Mouse (Mus musculus) MEL (cell line): Measurements from ENCODE around the gene Mettl26. TPM values are rescaled to one million over a fixed set of nuclear protein-coding genes. Genes with fewer than 3 reads are reported as not detected.

Experiments used
- DNase-seq: peaks from one replicate; pipeline ENCODE4 v3.0.0; 2011; ENCODE audit warnings: low read depth, low spot score
- H3K27ac ChIP-seq: 2 replicates; pipeline ENCODE4 v1.5.1; 2012; ENCODE audit warnings: low read depth, mild to moderate bottlenecking, control low read depth, low read length, moderate library complexity; ENCODE audit not compliant: control insufficient read depth
- H3K27me3 ChIP-seq, 2 experiments: fragments of 150-350 bp in 1 of 2; sonication (generic) in 1 of 2; 2 replicates each; pipeline ENCODE4 v1.6.1; 2012; ENCODE audit warnings: low read length in 2 of 2, mild to moderate bottlenecking in 2 of 2, improper control_type of control experiment in 1 of 2, moderate library complexity in 1 of 2; ENCODE audit not compliant: insufficient read depth in 2 of 2, control insufficient read depth in 1 of 2
- H3K36me3 ChIP-seq, 2 experiments: 2 replicates each; pipeline ENCODE4 v1.6.1; 2012 to 2014; ENCODE audit warnings: low read length in 2 of 2, improper control_type of control experiment in 1 of 2, inconsistent platforms in 1 of 2, mild to moderate bottlenecking in 1 of 2; ENCODE audit not compliant: insufficient read depth in 2 of 2, control insufficient read depth in 1 of 2
- H3K4me1 ChIP-seq, 2 experiments: fragments of 150-350 bp in 1 of 2; sonication (generic) in 1 of 2; 2 replicates each; pipeline ENCODE4 v1.6.1; 2012; ENCODE audit warnings: low read length in 2 of 2, improper control_type of control experiment in 1 of 2, mild to moderate bottlenecking in 1 of 2; ENCODE audit not compliant: insufficient read depth in 2 of 2, control insufficient read depth in 1 of 2
- H3K4me3 ChIP-seq, 2 experiments: fragments of 150-350 bp in 1 of 2; sonication (generic) in 1 of 2; 2 replicates each; pipeline ENCODE4 v1.5.1; 2012; ENCODE audit warnings: low read depth in 2 of 2, low read length in 2 of 2, mild to moderate bottlenecking in 2 of 2, moderate library complexity in 2 of 2, control low read depth in 1 of 2, improper control_type of control experiment in 1 of 2; ENCODE audit not compliant: control insufficient read depth in 1 of 2, insufficient read depth in 1 of 2
- H3K79me2 ChIP-seq: 2 replicates; pipeline ENCODE4 v1.6.1; 2012; ENCODE audit warnings: mild to moderate bottlenecking, low read length, moderate library complexity; ENCODE audit not compliant: control insufficient read depth, poor library complexity, insufficient read depth
- H3K9ac ChIP-seq: 2 replicates; pipeline ENCODE4 v1.6.1; 2012; ENCODE audit warnings: low read depth, mild to moderate bottlenecking, control low read depth, low read length, moderate library complexity; ENCODE audit not compliant: control insufficient read depth, poor library complexity, severe bottlenecking
- H3K9me3 ChIP-seq: fragments of 150-350 bp; sonication (generic); replicated peaks from 2 replicates; pipeline ENCODE4 v1.6.1; 2012; ENCODE audit warnings: mild to moderate bottlenecking, low read length, improper control_type of control experiment, moderate library complexity; ENCODE audit not compliant: insufficient read depth
- CTCF ChIP-seq, 3 experiments: IDR thresholded peaks in 2 of 3; conservative IDR thresholded peaks in 1 of 3; 2 replicates each; pipeline ENCODE4 v1.5.1; 2011 to 2012; ENCODE audit warnings: low read length in 3 of 3, low read depth in 2 of 3, mild to moderate bottlenecking in 2 of 3, improper control_type of control experiment in 1 of 3, inconsistent platforms in 1 of 3, mixed read lengths in 1 of 3, moderate library complexity in 1 of 3; ENCODE audit not compliant: control insufficient read depth in 1 of 3, insufficient read depth in 1 of 3, poor library complexity in 1 of 3, severe bottlenecking in 1 of 3
- E2F4 ChIP-seq: IDR thresholded peaks from 2 replicates; pipeline ENCODE4 v1.6.1; 2011; ENCODE audit warnings: low read depth, low read length, improper control_type of control experiment, borderline replicate concordance
- ETS1 ChIP-seq: IDR thresholded peaks from 2 replicates; pipeline ENCODE4 v1.6.1; 2012; ENCODE audit warnings: low read depth, mild to moderate bottlenecking, inconsistent platforms, low read length, improper control_type of control experiment, moderate library complexity
- HCFC1 ChIP-seq: IDR thresholded peaks from 2 replicates; pipeline ENCODE4 v1.6.1; 2012; ENCODE audit warnings: low read depth, mild to moderate bottlenecking, inconsistent platforms, low read length, improper control_type of control experiment, moderate library complexity
- JUND ChIP-seq: IDR thresholded peaks from 2 replicates; pipeline ENCODE4 v1.6.1; 2011; ENCODE audit warnings: low read depth, mild to moderate bottlenecking, improper control_type of control experiment, low read length
- KAT2A ChIP-seq: conservative IDR thresholded peaks from 2 replicates; pipeline ENCODE4 v1.6.1; 2012; ENCODE audit warnings: low read depth, low read length, improper control_type of control experiment, inconsistent platforms
- MXI1 ChIP-seq: IDR thresholded peaks from 2 replicates; pipeline ENCODE4 v1.6.1; 2011; ENCODE audit warnings: mild to moderate bottlenecking, low read depth, low read length, improper control_type of control experiment
- MYB ChIP-seq: IDR thresholded peaks from 2 replicates; pipeline ENCODE4 v1.6.1; 2011; ENCODE audit warnings: mild to moderate bottlenecking, low read depth, low read length, improper control_type of control experiment
- MYC ChIP-seq: IDR thresholded peaks from 2 replicates; pipeline ENCODE4 v1.6.1; 2011; ENCODE audit warnings: low read depth, mild to moderate bottlenecking, low read length, improper control_type of control experiment, moderate library complexity
- NELFE ChIP-seq: IDR thresholded peaks from 2 replicates; pipeline ENCODE4 v1.6.1; 2011; ENCODE audit warnings: low read depth, low read length, improper control_type of control experiment
- NRF1 ChIP-seq: IDR thresholded peaks from 2 replicates; pipeline ENCODE4 v1.6.1; 2014; ENCODE audit warnings: low read depth, mild to moderate bottlenecking, inconsistent platforms, low read length, improper control_type of control experiment, moderate library complexity; ENCODE audit not compliant: poor library complexity, insufficient read depth, severe bottlenecking
- POLR2AphosphoS2 ChIP-seq: IDR thresholded peaks from 2 replicates; pipeline ENCODE4 v1.6.1; 2011; ENCODE audit warnings: low read length, improper control_type of control experiment
- RCOR1 ChIP-seq: IDR thresholded peaks from 2 replicates; pipeline ENCODE4 v1.6.1; 2012; ENCODE audit warnings: low read depth, mild to moderate bottlenecking, inconsistent platforms, low read length, improper control_type of control experiment
- USF2 ChIP-seq, 2 experiments: IDR thresholded peaks; 2 replicates each; pipeline ENCODE4 v1.6.1; 2011 to 2012; ENCODE audit warnings: improper control_type of control experiment in 2 of 2, low read length in 2 of 2, borderline replicate concordance in 1 of 2, inconsistent platforms in 1 of 2, low read depth in 1 of 2, mild to moderate bottlenecking in 1 of 2; ENCODE audit not compliant: insufficient read depth in 1 of 2
- ZNF384 ChIP-seq: IDR thresholded peaks from 2 replicates; pipeline ENCODE4 v1.6.1; 2012; ENCODE audit warnings: low read depth, mild to moderate bottlenecking, inconsistent platforms, low read length, improper control_type of control experiment
- polyA plus RNA-seq, 2 experiments: library from polyadenylated mRNA; stranded (reverse) in 1 of 2; unstranded in 1 of 2; fragments of >175 nt in 1 of 2; fragments of >200 nt in 1 of 2; gene quantifications; 2 replicates each; pipeline versions ENCODE4 v1.2.1 to v1.2.4; 2012; ENCODE audit warnings: low replicate concordance in 2 of 2, low read depth in 1 of 2; ENCODE audit not compliant: insufficient read length in 2 of 2, insufficient read depth in 1 of 2, missing spikeins in 1 of 2
- total RNA-seq: library from RNA; depleted of rRNA; stranded (reverse); fragments of 300-350 nt; gene quantifications from 2 replicates; pipeline ENCODE4 v1.2.3, GENCODE M21; 2012

Gene Mettl26
- total and polyA plus RNA-seq, 3 experiments, result 31.7 to 50.6 TPM; not detected in 1

DNA sequence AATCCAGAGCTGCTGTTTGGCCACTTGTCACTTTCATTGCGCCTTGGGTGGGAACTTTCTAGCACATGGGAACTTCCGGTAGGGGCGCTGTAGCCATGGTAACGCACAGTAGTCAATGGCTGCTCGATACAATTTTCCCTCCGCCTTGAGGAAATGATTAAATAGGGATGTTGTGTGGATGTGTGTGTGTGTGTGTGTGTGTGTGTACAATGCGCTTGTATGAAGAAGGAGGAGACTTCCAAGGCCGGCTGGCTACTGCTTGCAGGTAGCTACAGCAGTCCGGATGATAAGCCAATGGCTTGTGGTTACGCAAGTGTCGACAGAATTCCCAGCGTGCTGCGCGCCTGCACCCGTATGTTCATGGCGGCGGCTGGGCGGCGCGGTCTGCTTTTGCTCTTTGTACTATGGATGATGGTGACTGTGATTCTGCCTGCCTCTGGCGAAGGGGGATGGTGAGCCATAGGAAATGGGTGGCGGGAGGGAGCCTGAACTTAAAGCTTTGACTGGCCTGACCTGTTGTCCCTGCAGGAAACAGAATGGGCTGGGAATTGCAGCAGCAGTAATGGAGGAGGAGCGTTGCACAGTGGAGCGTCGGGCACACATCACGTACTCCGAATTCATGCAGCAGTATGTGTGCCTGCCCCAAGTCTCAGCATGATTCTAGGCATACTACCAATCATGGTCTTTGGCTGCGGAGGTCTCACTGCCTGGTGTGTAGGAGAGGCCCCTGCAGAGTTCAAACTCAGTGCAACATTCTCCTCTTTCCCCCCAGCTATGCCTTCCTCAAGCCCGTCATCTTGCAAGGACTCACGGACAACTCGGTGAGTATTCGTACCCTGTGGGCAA is 45.9 kb upstream of the Mettl26 start, which contains the start of gene Jmjd8 (continued):
- TF ChIP-seq E2F4, result peak; percentile 63; the same call in 1 of the 2 replicates
- peak; percentile 84 for TF ChIP-seq HCFC1
- peak; percentile 46; the same call in 1 of the 2 replicates for TF ChIP-seq NRF1
- TF ChIP-seq JUND, result no peak
- peak; percentile 75 for TF ChIP-seq MYC
- no peak for TF ChIP-seq ZNF384
- TF ChIP-seq NELFE, result peak; percentile 90
- peak; percentile 45; the same call in 1 of the 2 replicates for TF ChIP-seq KAT2A
- peak in 2 of 3 experiments; percentile 24 to 30; a peak in 2 of 6 replicates for TF ChIP-seq CTCF (IDR thresholded peaks at IDR 0.05 in 2 of 3, conservative IDR thresholded peaks at IDR 0.05 in 1 of 3; ENCODE audit: control insufficient read depth in 1 of 3, insufficient read depth in 1 of 3, low read depth in 2 of 3, low read length in 3 of 3, poor library complexity in 1 of 3, severe bottlenecking in 1 of 3)
- TF ChIP-seq ETS1, result 0 out of 2 replicates have a peak, but pooled peaks have one; percentile 42
- no peak; the same call in 1 of the 2 replicates for TF ChIP-seq RCOR1
- no peak for TF ChIP-seq USF2 (IDR thresholded peaks at IDR 0.05; ENCODE audit: borderline replicate concordance in 1 of 2, insufficient read depth in 1 of 2, low read depth in 1 of 2, low read length in 2 of 2)
- no peak for TF ChIP-seq MYB
- peak; percentile 86 for TF ChIP-seq MXI1

DNA sequence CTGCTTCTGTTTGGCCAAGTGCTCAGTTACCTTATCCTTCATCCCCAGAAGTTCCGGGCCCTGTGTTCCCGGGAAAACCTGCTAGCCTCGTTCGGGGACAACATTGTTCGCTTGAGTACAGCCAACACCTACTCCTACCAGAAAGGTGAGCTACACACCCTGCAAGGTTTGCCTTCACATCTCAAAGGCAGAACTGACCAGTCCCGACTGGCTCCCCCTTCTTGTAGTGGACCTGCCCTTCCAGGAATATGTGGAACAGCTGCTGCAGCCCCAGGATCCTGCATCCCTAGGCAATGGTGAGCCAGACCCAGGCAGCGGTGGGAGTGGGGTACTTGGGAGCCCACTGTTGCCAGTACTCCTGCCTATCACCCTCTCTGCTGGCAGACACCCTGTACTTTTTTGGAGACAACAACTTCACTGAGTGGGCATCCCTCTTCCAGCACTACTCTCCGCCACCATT is 45.3 kb upstream of the Mettl26 start:
- no peaks in the 10 kb centered on the region for H3K9me3 ChIP-seq
- no peaks in the 10 kb centered on the region for H3K27me3 ChIP-seq
- H3K9ac ChIP-seq, result peak overlapping the region; percentile 83
- peak overlapping the region; percentile 81 to 89 for H3K4me3 ChIP-seq
- TF ChIP-seq ZNF384 (no peak), POLR2AphosphoS2 (peak; percentile 12; the same call in 1 of the 2 replicates)
- H3K79me2 ChIP-seq, result peaks cover 66% of the 10 kb centered on the region
- no peak for DNase-seq
- H3K27ac ChIP-seq, result peak overlapping the region; percentile 72
- H3K4me1 ChIP-seq, result peaks cover 2 to 46% of the 10 kb centered on the region in 2 experiments; a peak in 3 of 4 replicates
- H3K36me3 ChIP-seq, result peaks cover 0 to 13% of the 10 kb centered on the region in 2 experiments; a peak in 2 of 4 replicates
